Mouse (Mus musculus): ENCODE measurements around the gene Hmgcs1. TPM values are rescaled to one million over a fixed set of nuclear protein-coding genes. Genes with fewer than 3 reads are reported as not detected.
"Not testable (repeated sequence)": the region's sequence is repeated elsewhere in the genome, so short reads cannot be mapped to it uniquely, and the experiment has no call there.

Hmgcs1 gene
- polyA plus RNA-seq, 1 experiment from 2014 or later: 161 TPM

DNA sequence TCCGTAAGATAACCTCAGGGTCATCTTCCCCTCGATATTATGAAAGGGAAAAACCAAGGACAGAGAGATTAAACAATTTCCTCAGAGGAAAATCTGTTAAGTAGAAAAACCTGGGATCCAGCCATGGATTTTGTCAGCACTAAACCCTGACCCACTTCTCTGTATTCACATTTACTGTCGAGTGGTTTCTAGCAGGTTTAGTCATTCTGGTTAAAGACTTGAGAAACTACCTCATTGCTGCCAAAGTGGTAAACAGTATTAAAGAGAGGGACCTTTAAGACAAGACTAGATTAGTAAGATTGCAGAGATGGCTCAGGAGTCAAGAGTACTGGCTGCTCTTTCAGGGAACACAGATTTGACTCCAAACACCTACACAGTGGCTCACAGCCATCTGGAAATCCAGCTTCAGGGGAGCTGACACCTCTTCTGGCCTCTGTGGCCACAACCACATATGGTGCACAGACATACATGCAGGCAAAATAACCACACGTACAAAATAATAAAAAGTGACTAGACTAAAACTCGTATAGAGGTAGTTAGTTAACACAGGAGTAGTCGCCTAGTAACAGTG is 33.2 kb upstream of the Hmgcs1 start:
- H3K9me3 ChIP-seq (ENCODE audit: control insufficient read depth, low read length): no peaks in the 10 kb centered on the region; the same call in 1 of the 2 replicates
- H3K36me3 ChIP-seq (ENCODE audit: control insufficient read depth, insufficient read depth, low read length): no peaks in the 10 kb centered on the region
- H3K4me2 ChIP-seq (replicated peaks; ENCODE audit: low read depth, low read length): no peak overlapping the region
- no peak overlapping the region for H3K9ac ChIP-seq (ENCODE audit: low read depth, low read length)
- H3K27ac ChIP-seq (ENCODE audit: low read depth, low read length): no peak overlapping the region
- no peak overlapping the region for H3K4me3 ChIP-seq (ENCODE audit: low read length)
- H3K4me1 ChIP-seq (ENCODE audit: control insufficient read depth, insufficient read depth, low read length): no peaks in the 10 kb centered on the region
- 85% methylated on average over 6 of the region's 6 CpGs for WGBS
- no peak for ATAC-seq (ENCODE audit: low FRiP score, low TSS enrichment)
- H3K27me3 ChIP-seq (ENCODE audit: control insufficient read depth, insufficient read depth, low read length): no peaks in the 10 kb centered on the region

DNA sequence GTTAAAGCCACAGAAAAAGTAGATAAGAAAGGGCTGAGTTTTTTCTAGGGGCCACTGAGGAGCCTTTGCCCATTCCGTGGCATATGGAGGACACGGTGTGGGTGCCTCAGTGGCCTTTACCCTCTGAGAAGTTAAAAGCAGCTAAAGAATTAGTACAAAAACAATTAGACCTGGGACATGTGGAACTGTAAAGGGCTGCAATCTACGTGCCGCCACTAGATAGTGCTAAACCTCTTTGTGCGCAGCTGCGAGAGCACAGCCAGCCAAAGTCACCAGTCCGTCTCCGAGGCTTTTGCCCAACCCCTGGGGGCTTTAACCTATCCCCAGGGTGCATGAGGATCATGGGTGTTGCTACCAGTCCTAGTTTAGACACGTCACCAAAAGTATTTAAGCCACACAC is 28.8 kb upstream of the Hmgcs1 start:
- H3K9ac ChIP-seq (ENCODE audit: low read depth, low read length); H3K27me3 ChIP-seq (ENCODE audit: control insufficient read depth, insufficient read depth, low read length); H3K4me2 ChIP-seq (replicated peaks; ENCODE audit: low read depth, low read length); H3K4me3 ChIP-seq (ENCODE audit: low read length); H3K9me3 ChIP-seq (ENCODE audit: control insufficient read depth, low read length); H3K4me1 ChIP-seq (ENCODE audit: control insufficient read depth, insufficient read depth, low read length); ATAC-seq (ENCODE audit: low FRiP score, low TSS enrichment); H3K36me3 ChIP-seq (ENCODE audit: control insufficient read depth, insufficient read depth, low read length); H3K27ac ChIP-seq (ENCODE audit: low read depth, low read length): not testable (repeated sequence)
- 83% methylated on average over 4 of the region's 9 CpGs for WGBS

DNA sequence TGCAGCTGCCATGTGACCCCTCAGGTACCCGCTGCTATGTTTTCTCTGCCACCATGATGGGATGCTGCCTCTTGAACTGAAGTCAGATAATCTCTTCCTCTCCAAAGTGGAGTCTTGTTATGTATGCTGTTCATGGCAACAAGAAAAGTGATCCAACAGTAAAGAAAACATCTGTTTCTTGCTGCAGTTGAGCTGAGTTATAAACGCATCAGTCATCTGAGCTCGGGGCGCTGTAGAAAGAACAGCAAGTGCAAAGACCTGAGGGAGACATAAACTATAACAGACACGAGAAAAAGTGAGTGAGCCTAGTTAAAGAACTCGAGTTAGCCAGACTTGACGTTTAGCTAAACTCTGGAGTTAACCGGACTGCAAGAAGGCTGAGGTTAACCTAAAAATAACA is 11.4 kb upstream of the Hmgcs1 start:
- no peaks in the 10 kb centered on the region for H3K27me3 ChIP-seq (ENCODE audit: control insufficient read depth, insufficient read depth, low read length)
- WGBS: 28% methylated on average over 8 of the region's 8 CpGs
- H3K9ac ChIP-seq (ENCODE audit: low read depth, low read length): no peak overlapping the region
- ATAC-seq (ENCODE audit: low FRiP score, low TSS enrichment): no peak
- H3K27ac ChIP-seq (ENCODE audit: low read depth, low read length): no peak overlapping the region
- H3K9me3 ChIP-seq (ENCODE audit: control insufficient read depth, low read length): no peaks in the 10 kb centered on the region
- no peak overlapping the region for H3K4me2 ChIP-seq (replicated peaks; ENCODE audit: low read depth, low read length)
- H3K36me3 ChIP-seq (ENCODE audit: control insufficient read depth, insufficient read depth, low read length): no peaks in the 10 kb centered on the region
- H3K4me3 ChIP-seq (ENCODE audit: low read length): no peak overlapping the region
- H3K4me1 ChIP-seq (ENCODE audit: control insufficient read depth, insufficient read depth, low read length): no peaks in the 10 kb centered on the region; the same call in 1 of the 2 replicates

DNA sequence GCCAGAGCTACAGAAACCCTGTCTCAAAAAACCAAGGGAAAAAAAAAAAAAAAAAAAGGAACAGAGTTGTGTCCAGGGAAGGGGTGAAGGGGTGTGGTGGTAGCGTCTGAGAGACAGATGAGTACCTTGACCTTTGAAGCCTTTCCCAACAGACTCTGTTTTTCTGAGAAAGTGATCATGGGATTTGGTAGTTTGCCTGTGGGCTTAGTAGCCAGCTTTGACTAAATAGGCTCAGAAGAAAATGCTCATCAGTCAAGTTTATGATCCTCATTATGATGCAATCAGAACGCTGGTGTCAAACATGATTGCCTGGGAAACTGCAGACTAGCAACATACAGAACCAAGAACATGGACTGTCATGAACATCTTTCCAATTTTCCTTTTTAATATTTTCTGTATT is 10.5 kb upstream of the Hmgcs1 start:
- no peaks in the 10 kb centered on the region for H3K9me3 ChIP-seq (ENCODE audit: control insufficient read depth, low read length)
- H3K9ac ChIP-seq (ENCODE audit: low read depth, low read length): no peak overlapping the region
- no peaks in the 10 kb centered on the region for H3K36me3 ChIP-seq (ENCODE audit: control insufficient read depth, insufficient read depth, low read length)
- H3K4me2 ChIP-seq (replicated peaks; ENCODE audit: low read depth, low read length): no peak overlapping the region
- H3K27me3 ChIP-seq (ENCODE audit: control insufficient read depth, insufficient read depth, low read length): no peaks in the 10 kb centered on the region
- no peak overlapping the region for H3K27ac ChIP-seq (ENCODE audit: low read depth, low read length)
- ATAC-seq (ENCODE audit: low FRiP score, low TSS enrichment): no peak
- H3K4me3 ChIP-seq (ENCODE audit: low read length): no peak overlapping the region
- no peaks in the 10 kb centered on the region; the same call in 1 of the 2 replicates for H3K4me1 ChIP-seq (ENCODE audit: control insufficient read depth, insufficient read depth, low read length)
- 21% methylated on average over 2 of the region's 2 CpGs for WGBS

DNA sequence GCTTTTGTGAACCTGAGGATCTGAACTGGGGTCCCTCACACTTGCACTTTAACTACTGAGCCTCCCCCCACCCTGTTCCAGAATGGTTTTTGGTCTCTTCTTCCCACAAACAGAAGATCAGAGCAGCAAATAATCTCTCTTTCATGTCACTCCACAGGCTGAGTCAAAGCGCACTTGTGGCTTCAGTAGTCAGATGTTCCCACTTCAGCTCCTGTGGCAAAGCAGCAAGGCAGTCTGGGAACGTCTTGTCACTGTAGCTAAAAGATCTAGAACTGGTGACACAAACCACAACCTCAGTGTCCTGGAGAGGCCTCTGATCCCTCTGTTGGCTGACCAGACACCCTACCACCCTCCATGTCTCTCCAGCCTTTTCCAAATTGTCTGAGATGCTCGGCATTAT is 9.0 kb upstream of the Hmgcs1 start:
- Histone ChIP-seq H3K9me3 (ENCODE audit: control insufficient read depth, low read length) (no peaks in the 10 kb centered on the region), H3K4me2 (replicated peaks; ENCODE audit: low read depth, low read length) (no peak overlapping the region), H3K36me3 (ENCODE audit: control insufficient read depth, insufficient read depth, low read length) (no peaks in the 10 kb centered on the region), H3K9ac (ENCODE audit: low read depth, low read length) (no peak overlapping the region), H3K4me3 (ENCODE audit: low read length) (no peak overlapping the region), H3K27me3 (ENCODE audit: control insufficient read depth, insufficient read depth, low read length) (no peaks in the 10 kb centered on the region), H3K27ac (ENCODE audit: low read depth, low read length) (no peak overlapping the region), H3K4me1 (ENCODE audit: control insufficient read depth, insufficient read depth, low read length) (no peaks in the 10 kb centered on the region; the same call in 1 of the 2 replicates)
- 58% methylated on average over 3 of the region's 3 CpGs for WGBS
- ATAC-seq (ENCODE audit: low FRiP score, low TSS enrichment): no peak

DNA sequence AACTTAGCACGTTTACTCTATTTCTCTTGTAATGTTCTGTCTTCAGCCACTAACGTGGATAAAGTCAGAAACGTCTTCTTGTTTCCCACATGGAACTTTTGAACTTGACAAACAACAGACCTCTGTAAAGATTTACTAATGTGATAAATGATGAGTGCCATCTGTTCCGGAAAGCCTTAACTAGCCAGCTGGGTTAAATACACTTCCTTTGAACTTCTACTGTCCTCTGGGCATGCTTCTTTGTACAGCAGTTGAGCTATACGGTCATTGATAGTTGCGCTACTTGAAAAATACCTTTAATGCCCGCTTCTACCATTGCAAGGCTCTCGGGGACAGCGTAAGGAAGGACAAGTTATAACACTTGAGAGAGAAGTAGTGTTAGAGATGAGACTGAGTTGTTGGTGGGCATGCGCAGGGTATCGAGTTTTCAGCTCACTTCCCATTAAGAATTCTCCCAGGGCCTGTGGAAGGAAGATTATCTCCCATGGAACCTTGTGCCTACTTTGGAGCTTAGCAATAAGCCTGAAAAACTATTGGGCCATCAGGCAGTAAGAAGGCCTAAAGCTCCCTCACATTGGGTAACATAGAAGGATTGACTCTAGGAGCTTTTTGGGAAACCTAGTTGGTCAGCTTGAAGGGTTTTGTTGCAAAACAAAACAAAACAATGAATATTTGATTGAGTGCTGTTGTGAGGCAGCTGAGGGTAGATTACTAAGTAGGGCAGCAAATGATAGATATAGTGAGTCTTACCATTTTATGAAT is 5.6 kb upstream of the Hmgcs1 start:
- H3K4me3 ChIP-seq (ENCODE audit: low read length): no peak overlapping the region
- no peak overlapping the region for H3K4me2 ChIP-seq (replicated peaks; ENCODE audit: low read depth, low read length)
- no peak overlapping the region for H3K9ac ChIP-seq (ENCODE audit: low read depth, low read length)
- H3K36me3 ChIP-seq (ENCODE audit: control insufficient read depth, insufficient read depth, low read length): no peaks in the 10 kb centered on the region
- no peaks in the 10 kb centered on the region for H3K9me3 ChIP-seq (ENCODE audit: control insufficient read depth, low read length)
- H3K27me3 ChIP-seq (ENCODE audit: control insufficient read depth, insufficient read depth, low read length): no peaks in the 10 kb centered on the region
- no peak overlapping the region for H3K27ac ChIP-seq (ENCODE audit: low read depth, low read length)
- ATAC-seq (ENCODE audit: low FRiP score, low TSS enrichment): no peak
- WGBS: 57% methylated on average over 11 of the region's 11 CpGs
- no peaks in the 10 kb centered on the region; the same call in 1 of the 2 replicates for H3K4me1 ChIP-seq (ENCODE audit: control insufficient read depth, insufficient read depth, low read length)

DNA sequence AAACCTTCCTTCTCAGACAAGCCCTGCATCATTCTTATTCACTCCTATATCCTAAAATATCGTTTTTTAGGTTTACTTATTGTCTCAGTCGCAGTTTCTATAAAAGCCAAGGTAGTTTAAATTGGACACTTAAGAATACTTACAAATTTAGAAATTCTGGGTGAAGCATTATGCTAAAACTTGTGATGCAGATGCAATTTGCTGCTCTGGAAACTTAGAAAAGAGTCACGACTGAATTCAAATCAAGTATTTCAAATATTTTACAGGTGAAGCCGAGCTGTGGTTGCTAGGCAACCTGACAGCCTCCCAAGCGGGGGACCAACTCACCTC is 505 bp upstream of the Hmgcs1 start:
- H3K4me3 ChIP-seq (ENCODE audit: low read length): peak overlapping the region; percentile 29
- H3K9me3 ChIP-seq (ENCODE audit: control insufficient read depth, low read length): no peaks in the 10 kb centered on the region
- no peak overlapping the region for H3K27ac ChIP-seq (ENCODE audit: low read depth, low read length)
- H3K27me3 ChIP-seq (ENCODE audit: control insufficient read depth, insufficient read depth, low read length): no peaks in the 10 kb centered on the region
- H3K36me3 ChIP-seq (ENCODE audit: control insufficient read depth, insufficient read depth, low read length): no peaks in the 10 kb centered on the region
- ATAC-seq (ENCODE audit: low FRiP score, low TSS enrichment): no peak
- 11% methylated on average over 5 of the region's 5 CpGs for WGBS
- H3K4me1 ChIP-seq (ENCODE audit: control insufficient read depth, insufficient read depth, low read length): peaks cover 10% of the 10 kb centered on the region; the same call in 1 of the 2 replicates
- H3K9ac ChIP-seq (ENCODE audit: low read depth, low read length): no peak overlapping the region
- peak overlapping the region; percentile 46 for H3K4me2 ChIP-seq (replicated peaks; ENCODE audit: low read depth, low read length)

DNA sequence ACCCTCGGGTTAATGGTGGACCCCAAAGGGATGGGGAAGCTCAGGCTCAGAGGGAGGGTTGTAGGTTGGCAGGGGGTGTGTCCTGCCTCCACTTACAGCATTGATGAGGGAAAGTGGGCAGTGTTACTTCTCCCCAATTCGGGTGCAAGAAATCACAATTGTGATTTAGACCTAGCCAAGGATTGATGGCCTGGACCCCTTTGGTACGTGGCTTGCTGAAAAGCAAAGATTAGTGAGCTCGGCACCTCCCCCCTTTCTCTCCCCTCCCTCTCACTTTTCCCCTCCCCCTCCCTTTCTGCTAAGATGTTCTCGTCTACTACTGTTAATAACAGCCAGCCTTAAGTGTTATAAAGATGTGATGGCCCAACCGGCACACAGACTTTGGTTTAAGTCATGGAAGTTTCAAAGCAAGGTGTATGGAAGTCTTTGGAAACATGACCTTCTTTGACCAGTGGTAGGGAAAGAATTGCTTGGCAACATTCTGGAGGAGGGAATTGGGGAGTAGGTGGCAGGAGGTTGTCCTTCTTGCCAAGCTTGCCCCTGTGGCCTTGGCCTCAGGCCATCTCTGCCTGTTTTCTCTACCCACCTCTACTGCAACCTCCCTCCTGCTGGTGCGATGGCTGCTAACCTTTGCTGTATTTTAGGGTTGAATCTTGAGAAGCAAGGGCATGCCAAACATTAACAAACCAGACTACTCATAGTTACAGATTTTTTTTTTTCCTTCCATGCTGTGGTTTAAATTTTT is 869 bp downstream of the Hmgcs1 start:
- Histone ChIP-seq H3K27ac (ENCODE audit: low read depth, low read length) (peak overlapping the region; percentile 90; the same call in 1 of the 2 replicates), H3K36me3 (ENCODE audit: control insufficient read depth, insufficient read depth, low read length) (0 out of 2 replicates have a peak, but pooled peaks cover 4% of the 10 kb centered on the region), H3K4me1 (ENCODE audit: control insufficient read depth, insufficient read depth, low read length) (peaks cover 10% of the 10 kb centered on the region; the same call in 1 of the 2 replicates), H3K9ac (ENCODE audit: low read depth, low read length) (peak overlapping the region; percentile 75), H3K9me3 (ENCODE audit: control insufficient read depth, low read length) (no peaks in the 10 kb centered on the region), H3K27me3 (ENCODE audit: control insufficient read depth, insufficient read depth, low read length) (no peaks in the 10 kb centered on the region), H3K4me2 (replicated peaks; ENCODE audit: low read depth, low read length) (peak overlapping the region; percentile 75), H3K4me3 (ENCODE audit: low read length) (peak overlapping the region; percentile 79)
- WGBS: under 1% methylated on average over 7 of the region's 7 CpGs
- no peak for ATAC-seq (ENCODE audit: low FRiP score, low TSS enrichment)

DNA sequence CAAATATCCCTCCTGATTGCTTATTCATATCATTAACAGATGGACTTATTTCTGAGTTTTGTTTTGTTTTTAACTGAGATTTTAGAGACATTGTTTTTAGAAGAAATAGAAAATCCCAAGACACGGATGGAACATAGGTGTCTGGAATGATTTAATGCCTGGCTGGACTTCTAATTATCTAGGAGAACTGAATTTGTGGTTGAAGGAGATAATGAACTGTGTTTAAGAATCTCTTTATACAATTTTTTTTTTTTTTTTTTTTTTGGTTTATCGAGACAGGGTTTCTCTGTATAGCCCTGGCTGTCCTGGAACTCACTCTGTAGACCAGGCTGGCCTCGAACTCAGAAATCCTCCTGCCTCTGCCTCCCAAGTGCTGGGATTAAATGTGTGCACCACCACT is 1.8 kb downstream of the Hmgcs1 start:
- peak overlapping the region; percentile 75; the same call in 1 of the 2 replicates for H3K9ac ChIP-seq (ENCODE audit: low read depth, low read length)
- not testable (repeated sequence) for ATAC-seq (ENCODE audit: low FRiP score, low TSS enrichment); H3K36me3 ChIP-seq (ENCODE audit: control insufficient read depth, insufficient read depth, low read length); H3K4me1 ChIP-seq (ENCODE audit: control insufficient read depth, insufficient read depth, low read length); H3K27ac ChIP-seq (ENCODE audit: low read depth, low read length); H3K9me3 ChIP-seq (ENCODE audit: control insufficient read depth, low read length); H3K27me3 ChIP-seq (ENCODE audit: control insufficient read depth, insufficient read depth, low read length)
- peak overlapping the region; percentile 79 for H3K4me3 ChIP-seq (ENCODE audit: low read length)
- H3K4me2 ChIP-seq (replicated peaks; ENCODE audit: low read depth, low read length): peak overlapping the region; percentile 75
- 67% methylated on average over 3 of the region's 3 CpGs for WGBS

Measured in kidney, embryonic 14.5 days (tissue).